Mouse (Mus musculus) cerebellum, adult 2 months (tissue): ENCODE data around the gene Dlg1.

ENCODE experiments used
- CTCF ChIP-seq: fragments of 200-500 bp; IDR thresholded peaks from 2 replicates; pipeline ENCODE4 v1.5.1; 2011; ENCODE audit warnings: low read depth, mild to moderate bottlenecking, control low read depth, low read length, moderate library complexity, borderline replicate concordance; ENCODE audit not compliant: insufficient read depth
- POLR2A ChIP-seq: fragments of 200-500 bp; IDR thresholded peaks from 2 replicates; pipeline ENCODE4 v1.6.1; 2011; ENCODE audit warnings: low read length, control low read depth, borderline replicate concordance; ENCODE audit not compliant: insufficient read depth

DNA sequence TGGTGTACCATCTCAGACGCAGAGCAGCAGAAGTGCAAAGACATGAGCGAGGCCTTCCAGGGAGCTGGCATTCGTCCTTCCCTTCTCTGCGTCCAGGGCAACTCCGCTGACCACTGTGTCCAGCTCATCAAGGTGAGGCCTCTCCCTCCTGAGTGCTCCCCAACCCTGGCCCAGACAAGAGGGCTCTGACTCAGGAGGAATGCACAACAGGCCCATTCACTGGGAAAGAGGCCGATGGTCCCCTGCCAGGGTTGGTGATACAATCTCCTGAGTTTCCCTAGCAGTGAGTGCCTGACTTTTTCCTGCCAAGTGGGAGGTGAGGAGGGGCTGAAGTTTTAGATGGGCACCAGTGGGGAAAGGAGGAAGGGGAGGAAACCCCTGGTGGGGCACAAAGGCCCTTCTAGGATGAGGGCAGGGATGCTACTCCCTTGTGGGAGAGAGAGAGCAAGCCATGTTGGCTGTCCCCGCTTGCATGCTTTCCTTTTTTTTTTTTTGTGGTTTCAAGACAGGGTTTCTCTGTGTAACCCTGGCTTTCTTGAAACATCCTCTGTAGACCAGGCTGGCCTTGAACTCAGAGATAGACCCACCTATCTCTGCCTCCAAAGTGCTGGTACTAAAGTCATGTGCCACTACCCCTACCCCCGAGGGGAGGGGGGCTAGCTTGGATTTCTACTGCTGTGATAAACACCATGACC lies 217.1 kb downstream of the Dlg1 start:
- no peak for TF ChIP-seq CTCF
- no peak for TF ChIP-seq POLR2A
